Mouse (Mus musculus) hindbrain, embryonic 12.5 days (tissue): ENCODE results near the gene H1foo. TPM values are rescaled to one million over a fixed set of nuclear protein-coding genes. Genes with fewer than 3 reads are reported as not detected.
A peak's percentile ranks its signal among the peaks of the same experiment; 100 is the strongest.

Experiments
- ATAC-seq: fragments of 200-750 bp; cut with Nextera tagmentation; 2 replicates; pipeline ENCODE4 v1.8.0; 2017; ENCODE audit warnings: moderate TSS enrichment; ENCODE audit not compliant: low FRiP score
- H3K27ac ChIP-seq: fragments of 300-500 bp; sonication (generic); 2 replicates; pipeline ENCODE4 v1.5.1; 2016; ENCODE audit warnings: mild to moderate bottlenecking
- H3K27me3 ChIP-seq: fragments of 300-500 bp; sonication (generic); 2 replicates; pipeline ENCODE4 v1.6.1; 2016; ENCODE audit warnings: mild to moderate bottlenecking
- H3K36me3 ChIP-seq: fragments of 300-500 bp; sonication (generic); 2 replicates; pipeline ENCODE4 v1.6.1; 2016; ENCODE audit warnings: mild to moderate bottlenecking
- H3K4me1 ChIP-seq: fragments of 300-500 bp; sonication (generic); 2 replicates; pipeline ENCODE4 v1.6.1; 2016
- H3K4me2 ChIP-seq: fragments of 300-500 bp; sonication (generic); replicated peaks from 2 replicates; pipeline ENCODE4 v1.6.1; 2016; ENCODE audit warnings: mild to moderate bottlenecking
- H3K4me3 ChIP-seq: fragments of 300-500 bp; sonication (generic); 2 replicates; pipeline ENCODE4 v1.5.1; 2016; ENCODE audit warnings: mild to moderate bottlenecking
- H3K9ac ChIP-seq: fragments of 300-500 bp; sonication (generic); 2 replicates; pipeline ENCODE4 v1.6.1; 2016; ENCODE audit warnings: mild to moderate bottlenecking, moderate library complexity
- H3K9me3 ChIP-seq: fragments of 300-500 bp; sonication (generic); replicated peaks from 2 replicates; pipeline ENCODE4 v1.6.1; 2016; ENCODE audit warnings: mild to moderate bottlenecking
- WGBS: fragments of 180-500 bp; shearing (Covaris S2); methylation state at CpG from one replicate; pipeline ENCODE4 v1.1.7; 2016; 5-methylcytosine and 5-hydroxymethylcytosine counted together
- polyA plus RNA-seq: library from polyadenylated mRNA; unstranded; fragments of >200 nt; fragmentation: Nextera tagmentation; extraction: Ambion mirVana; gene quantifications from 2 replicates; pipeline ENCODE4 v1.2.1, GENCODE M21; 2016

Gene H1foo
- polyA plus RNA-seq, 1 experiment from 2014 or later, result not detected

GRCm38 (mm10) chr6:115967291-115967880 is 22.6 kb downstream of the H1foo start:
- no peaks in the 10 kb centered on the region for H3K36me3 ChIP-seq
- WGBS, result 90% methylated on average over 15 of the region's 15 CpGs
- no peak for ATAC-seq
- peaks cover 3% of the 10 kb centered on the region; the same call in 1 of the 2 replicates for H3K27me3 ChIP-seq
- no peak overlapping the region for H3K4me3 ChIP-seq
- H3K4me1 ChIP-seq, result peaks cover 28% of the 10 kb centered on the region
- no peak overlapping the region for H3K9ac ChIP-seq
- no peak overlapping the region for H3K4me2 ChIP-seq
- no peaks in the 10 kb centered on the region for H3K9me3 ChIP-seq
- H3K27ac ChIP-seq, result no peak overlapping the region

GRCm38 (mm10) chr6:115968086-115968485 is 23.3 kb downstream of the H1foo start:
- Histone ChIP-seq H3K4me2 (no peak overlapping the region), H3K36me3 (no peaks in the 10 kb centered on the region), H3K4me3 (no peak overlapping the region), H3K4me1 (peaks cover 31% of the 10 kb centered on the region), H3K9me3 (no peaks in the 10 kb centered on the region), H3K27me3 (peaks cover 3% of the 10 kb centered on the region; the same call in 1 of the 2 replicates), H3K27ac (no peak overlapping the region), H3K9ac (no peak overlapping the region)
- 78% methylated on average over 5 of the region's 5 CpGs for WGBS
- no peak for ATAC-seq

GRCm38 (mm10) chr6:115968700-115969099 is 24.0 kb downstream of the H1foo start:
- ATAC-seq, result peak; percentile 35; the same call in 1 of the 2 replicates
- H3K27me3 ChIP-seq, result peaks cover 3% of the 10 kb centered on the region; the same call in 1 of the 2 replicates
- H3K4me3 ChIP-seq, result no peak overlapping the region
- no peaks in the 10 kb centered on the region for H3K9me3 ChIP-seq
- no peak overlapping the region for H3K9ac ChIP-seq
- no peak overlapping the region for H3K4me2 ChIP-seq
- WGBS, result 73% methylated on average over 6 of the region's 6 CpGs
- H3K4me1 ChIP-seq, result peaks cover 32% of the 10 kb centered on the region
- no peak overlapping the region for H3K27ac ChIP-seq
- no peaks in the 10 kb centered on the region for H3K36me3 ChIP-seq

- WGBS, result 73% methylated on average over 9 of the region's 9 CpGs
- Histone ChIP-seq H3K4me3 (no peak overlapping the region), H3K27me3 (peaks cover 3% of the 10 kb centered on the region; the same call in 1 of the 2 replicates), H3K4me2 (no peak overlapping the region), H3K9me3 (no peaks in the 10 kb centered on the region), H3K4me1 (peaks cover 35% of the 10 kb centered on the region), H3K9ac (no peak overlapping the region), H3K27ac (no peak overlapping the region), H3K36me3 (no peaks in the 10 kb centered on the region)
- no peak for ATAC-seq
These were observed 24.4 kb downstream of the H1foo start for GRCm38 (mm10) chr6:115969103-115969502.

- Histone ChIP-seq H3K4me1 (peaks cover 38% of the 10 kb centered on the region), H3K27ac (no peak overlapping the region), H3K4me2 (no peak overlapping the region), H3K9me3 (no peaks in the 10 kb centered on the region), H3K9ac (no peak overlapping the region), H3K4me3 (no peak overlapping the region), H3K36me3 (no peaks in the 10 kb centered on the region), H3K27me3 (peaks cover 3% of the 10 kb centered on the region; the same call in 1 of the 2 replicates)
- WGBS, result 58% methylated on average over 3 of the region's 6 CpGs
- no peak for ATAC-seq
These were observed 25.2 kb downstream of the H1foo start for GRCm38 (mm10) chr6:115969952-115970351.

- Histone ChIP-seq H3K9me3 (no peaks in the 10 kb centered on the region), H3K4me1 (peaks cover 38% of the 10 kb centered on the region), H3K4me3 (no peak overlapping the region), H3K36me3 (no peaks in the 10 kb centered on the region), H3K4me2 (no peak overlapping the region), H3K27me3 (no peaks in the 10 kb centered on the region), H3K27ac (no peak overlapping the region), H3K9ac (no peak overlapping the region; the same call in 1 of the 2 replicates)
- peak; percentile 14; the same call in 1 of the 2 replicates for ATAC-seq
- WGBS, result 52% methylated on average over 13 of the region's 13 CpGs
These were observed 26.7 kb downstream of the H1foo start for GRCm38 (mm10) chr6:115971273-115972060.

- no peaks in the 10 kb centered on the region for H3K9me3 ChIP-seq
- H3K4me2 ChIP-seq, result no peak overlapping the region
- peaks cover 38% of the 10 kb centered on the region for H3K4me1 ChIP-seq
- no peak overlapping the region for H3K9ac ChIP-seq
- H3K27me3 ChIP-seq, result no peaks in the 10 kb centered on the region
- H3K27ac ChIP-seq, result no peak overlapping the region
- no peaks in the 10 kb centered on the region for H3K36me3 ChIP-seq
- 75% methylated on average over 7 of the region's 7 CpGs for WGBS
- no peak overlapping the region for H3K4me3 ChIP-seq
- no peak for ATAC-seq
These were observed 27.5 kb downstream of the H1foo start for GRCm38 (mm10) chr6:115972083-115972764.

GRCm38 (mm10) chr6:115973139-115973875 is 28.6 kb downstream of the H1foo start:
- Histone ChIP-seq H3K9ac (no peak overlapping the region), H3K36me3 (no peaks in the 10 kb centered on the region), H3K4me3 (no peak overlapping the region), H3K4me2 (no peak overlapping the region), H3K27me3 (no peaks in the 10 kb centered on the region), H3K9me3 (no peaks in the 10 kb centered on the region), H3K27ac (no peak overlapping the region), H3K4me1 (peaks cover 33% of the 10 kb centered on the region)
- WGBS, result 86% methylated on average over 15 of the region's 15 CpGs
- no peak for ATAC-seq

GRCm38 (mm10) chr6:115973881-115974662 is 29.3 kb downstream of the H1foo start:
- H3K27ac ChIP-seq, result no peak overlapping the region
- no peaks in the 10 kb centered on the region for H3K27me3 ChIP-seq
- ATAC-seq, result no peak
- no peak overlapping the region for H3K4me3 ChIP-seq
- H3K36me3 ChIP-seq, result no peaks in the 10 kb centered on the region
- H3K4me1 ChIP-seq, result peaks cover 28% of the 10 kb centered on the region
- no peaks in the 10 kb centered on the region for H3K9me3 ChIP-seq
- H3K9ac ChIP-seq, result no peak overlapping the region
- H3K4me2 ChIP-seq, result no peak overlapping the region
- WGBS, result 74% methylated on average over 16 of the region's 16 CpGs

GRCm38 (mm10) chr6:115975606-115976005 is 30.9 kb downstream of the H1foo start:
- H3K4me2 ChIP-seq, result no peak overlapping the region
- no peaks in the 10 kb centered on the region for H3K27me3 ChIP-seq
- 88% methylated on average over 8 of the region's 8 CpGs for whole genome bisulfite sequencing
- no peaks in the 10 kb centered on the region for H3K9me3 ChIP-seq
- no peaks in the 10 kb centered on the region for H3K36me3 ChIP-seq
- no peak overlapping the region for H3K9ac ChIP-seq
- no peak overlapping the region for H3K4me3 ChIP-seq
- no peak for ATAC-seq
- peaks cover 31% of the 10 kb centered on the region for H3K4me1 ChIP-seq
- H3K27ac ChIP-seq, result no peak overlapping the region

- Histone ChIP-seq H3K4me3 (no peak overlapping the region), H3K27me3 (no peaks in the 10 kb centered on the region), H3K36me3 (no peaks in the 10 kb centered on the region), H3K9ac (no peak overlapping the region), H3K27ac (no peak overlapping the region), H3K9me3 (no peaks in the 10 kb centered on the region), H3K4me2 (no peak overlapping the region), H3K4me1 (peaks cover 16% of the 10 kb centered on the region)
- WGBS, result 85% methylated on average over 15 of the region's 15 CpGs
- no peak for ATAC-seq
These were observed 33.1 kb downstream of the H1foo start for GRCm38 (mm10) chr6:115977810-115978209.
